Comparison of ENCODE assay signal across 30 mouse cellular contexts in the genomic region with DNA sequence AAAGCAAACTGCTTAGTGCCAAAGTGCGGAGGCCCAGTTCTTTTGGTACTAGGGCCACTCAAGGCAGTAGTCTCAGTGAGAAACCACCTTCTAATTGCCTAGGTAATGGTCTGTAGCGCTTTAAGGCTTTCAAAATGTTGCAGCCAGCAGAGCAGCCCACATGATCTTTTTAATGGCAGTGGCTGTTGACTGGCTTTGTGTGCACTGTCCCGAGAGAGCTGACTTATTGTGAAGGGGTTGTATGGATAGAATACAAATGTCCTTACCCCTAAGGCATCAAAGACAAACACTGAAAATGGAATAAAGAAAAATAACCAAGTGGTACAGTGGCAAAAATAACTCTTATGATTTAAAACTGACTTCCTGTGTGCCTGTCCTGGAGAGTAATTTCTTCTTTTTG.
DNase-seq lines count a peak whose midpoint lies in the region; ATAC-seq and TF ChIP-seq lines count a peak whose summit lies in the region.
"Had no signal": no experiment of that assay in that cellular context is flagged by ENCODE, and none has a peak within 500 bp of the region (broad histone marks: within the 10 kb centered on the region; RNA-seq: fewer than 3 reads in every experiment).

No protein-coding gene starts in this region.

- H3K27ac ChIP-seq in forebrain, embryonic 14.5 days (ENCODE audit: low read depth, low read length), result no peak overlapping the region
- H3K27ac ChIP-seq in forebrain, embryonic 12.5 days, result no peak overlapping the region
- H3K27ac ChIP-seq in midbrain, embryonic 13.5 days, result no peak overlapping the region
- H3K27ac ChIP-seq in midbrain, embryonic 11.5 days (ENCODE audit: low read depth, low read length), result no peak overlapping the region
- no peak overlapping the region for H3K27ac ChIP-seq in hindbrain, postnatal 0 days
- no peak overlapping the region for H3K27ac ChIP-seq in neural tube, embryonic 14.5 days (ENCODE audit: low read depth, low read length)
- H3K27ac ChIP-seq: embryonic facial prominence, embryonic 12.5 days; heart, adult 2 months; kidney, postnatal 0 days; limb, embryonic 12.5 days; liver, embryonic 15.5 days; stomach, postnatal 0 days had no signal

- H3K27me3 ChIP-seq in forebrain, embryonic 14.5 days (replicated peaks; ENCODE audit: control insufficient read depth, insufficient read depth, low read length), result no peaks in the 10 kb centered on the region
- no peaks in the 10 kb centered on the region for H3K27me3 ChIP-seq in forebrain, embryonic 12.5 days
- H3K27me3 ChIP-seq in midbrain, embryonic 13.5 days, result no peaks in the 10 kb centered on the region
- no peaks in the 10 kb centered on the region for H3K27me3 ChIP-seq in midbrain, embryonic 11.5 days (ENCODE audit: control insufficient read depth, insufficient read depth, low read length)
- H3K27me3 ChIP-seq in hindbrain, postnatal 0 days (ENCODE audit: insufficient read depth, low read length), result no peaks in the 10 kb centered on the region
- no peaks in the 10 kb centered on the region for H3K27me3 ChIP-seq in neural tube, embryonic 14.5 days (ENCODE audit: control insufficient read depth, insufficient read depth, low read length)
- H3K27me3 ChIP-seq: CH12.LX; embryonic facial prominence, embryonic 12.5 days; heart, embryonic 12.5 days; limb, embryonic 12.5 days; liver, embryonic 15.5 days had no signal

- H3K9ac ChIP-seq in forebrain, embryonic 14.5 days (ENCODE audit: low read length), result no peak overlapping the region
- H3K9ac ChIP-seq in forebrain, embryonic 12.5 days, result no peak overlapping the region
- H3K9ac ChIP-seq in midbrain, embryonic 13.5 days (replicated peaks), result no peak overlapping the region
- H3K9ac ChIP-seq in midbrain, embryonic 11.5 days (ENCODE audit: low read length), result no peak overlapping the region
- no peak overlapping the region for H3K9ac ChIP-seq in hindbrain, postnatal 0 days (replicated peaks; ENCODE audit: low read length)
- no peak overlapping the region for H3K9ac ChIP-seq in neural tube, embryonic 14.5 days (replicated peaks; ENCODE audit: low read depth, low read length)
- H3K9ac ChIP-seq: embryonic facial prominence, embryonic 12.5 days; heart, embryonic 12.5 days; limb, embryonic 12.5 days; liver, embryonic 15.5 days; lung, embryonic 14.5 days had no signal

- no peaks in the 10 kb centered on the region for H3K36me3 ChIP-seq in forebrain, embryonic 14.5 days (ENCODE audit: control insufficient read depth, insufficient read depth, low read length)
- H3K36me3 ChIP-seq in forebrain, embryonic 12.5 days (replicated peaks), result no peaks in the 10 kb centered on the region
- no peaks in the 10 kb centered on the region for H3K36me3 ChIP-seq in midbrain, embryonic 13.5 days
- no peaks in the 10 kb centered on the region for H3K36me3 ChIP-seq in midbrain, embryonic 11.5 days (ENCODE audit: control insufficient read depth, insufficient read depth, low read length)
- no peaks in the 10 kb centered on the region for H3K36me3 ChIP-seq in hindbrain, postnatal 0 days (ENCODE audit: insufficient read depth, low read length)
- no peaks in the 10 kb centered on the region for H3K36me3 ChIP-seq in neural tube, embryonic 14.5 days (ENCODE audit: control insufficient read depth, insufficient read depth, low read length)
- H3K36me3 ChIP-seq: embryonic facial prominence, embryonic 12.5 days; heart, embryonic 12.5 days; limb, embryonic 12.5 days; liver, embryonic 15.5 days had no signal

- H3K4me1 ChIP-seq in forebrain, embryonic 14.5 days (ENCODE audit: control insufficient read depth, insufficient read depth, low read length), result no peaks in the 10 kb centered on the region
- H3K4me1 ChIP-seq in forebrain, embryonic 12.5 days, result no peaks in the 10 kb centered on the region
- peaks cover 4% of the 10 kb centered on the region for H3K4me1 ChIP-seq in midbrain, embryonic 13.5 days (replicated peaks)
- no peaks in the 10 kb centered on the region for H3K4me1 ChIP-seq in midbrain, embryonic 11.5 days (ENCODE audit: control insufficient read depth, insufficient read depth, low read length)
- no peaks in the 10 kb centered on the region for H3K4me1 ChIP-seq in hindbrain, postnatal 0 days (ENCODE audit: insufficient read depth, low read length)
- H3K4me1 ChIP-seq in neural tube, embryonic 14.5 days (ENCODE audit: control insufficient read depth, insufficient read depth, low read length), result no peaks in the 10 kb centered on the region
- H3K4me1 ChIP-seq: embryonic facial prominence, embryonic 12.5 days; heart, embryonic 12.5 days; limb, embryonic 12.5 days; liver, embryonic 15.5 days had no signal

- WGBS in forebrain, embryonic 14.5 days, result 59% methylated on average over 3 of the region's 3 CpGs
- 62% methylated on average over 3 of the region's 3 CpGs for WGBS in forebrain, embryonic 12.5 days
- WGBS in midbrain, embryonic 13.5 days, result 53% methylated on average over 3 of the region's 3 CpGs
- WGBS in midbrain, embryonic 11.5 days, result 75% methylated on average over 3 of the region's 3 CpGs
- 50% methylated on average over 3 of the region's 3 CpGs for WGBS in hindbrain, postnatal 0 days
- 29% methylated on average over 3 of the region's 3 CpGs for WGBS in neural tube, embryonic 14.5 days

- no peak overlapping the region for H3K4me2 ChIP-seq in forebrain, embryonic 14.5 days (ENCODE audit: low read length)
- H3K4me2 ChIP-seq in forebrain, embryonic 12.5 days, result no peak overlapping the region
- H3K4me2 ChIP-seq in midbrain, embryonic 13.5 days (replicated peaks), result no peak overlapping the region
- H3K4me2 ChIP-seq in midbrain, embryonic 11.5 days, result no peak overlapping the region
- H3K4me2 ChIP-seq in hindbrain, postnatal 0 days (ENCODE audit: low read depth, low read length), result no peak overlapping the region
- H3K4me2 ChIP-seq in neural tube, embryonic 14.5 days (ENCODE audit: low read depth, low read length), result no peak overlapping the region
- H3K4me2 ChIP-seq: embryonic facial prominence, embryonic 12.5 days; heart, embryonic 12.5 days; limb, embryonic 12.5 days; liver, embryonic 15.5 days; lung, embryonic 14.5 days had no signal

- no peaks in the 10 kb centered on the region for H3K9me3 ChIP-seq in forebrain, embryonic 14.5 days (replicated peaks; ENCODE audit: control insufficient read depth, low read length)
- H3K9me3 ChIP-seq in forebrain, embryonic 12.5 days, result no peaks in the 10 kb centered on the region
- no peaks in the 10 kb centered on the region for H3K9me3 ChIP-seq in midbrain, embryonic 13.5 days
- H3K9me3 ChIP-seq in midbrain, embryonic 11.5 days (ENCODE audit: control insufficient read depth, low read length), result no peaks in the 10 kb centered on the region
- H3K9me3 ChIP-seq in hindbrain, postnatal 0 days (ENCODE audit: low read length), result no peaks in the 10 kb centered on the region
- no peaks in the 10 kb centered on the region for H3K9me3 ChIP-seq in neural tube, embryonic 14.5 days (ENCODE audit: control insufficient read depth, low read length)
- H3K9me3 ChIP-seq: embryonic facial prominence, embryonic 12.5 days; heart, embryonic 12.5 days; limb, embryonic 12.5 days; liver, embryonic 15.5 days had no signal

- no peak overlapping the region for H3K4me3 ChIP-seq in forebrain, embryonic 14.5 days (ENCODE audit: low read depth, low read length)
- H3K4me3 ChIP-seq in forebrain, embryonic 12.5 days (replicated peaks), result no peak overlapping the region
- no peak overlapping the region for H3K4me3 ChIP-seq in midbrain, embryonic 13.5 days (replicated peaks)
- no peak overlapping the region for H3K4me3 ChIP-seq in midbrain, embryonic 11.5 days (ENCODE audit: low read depth, low read length)
- no peak overlapping the region for H3K4me3 ChIP-seq in hindbrain, postnatal 0 days (ENCODE audit: low read length)
- H3K4me3 ChIP-seq in neural tube, embryonic 14.5 days (ENCODE audit: low read depth, low read length), result no peak overlapping the region
- H3K4me3 ChIP-seq: embryonic facial prominence, embryonic 12.5 days; heart, adult 2 months; heart, embryonic 12.5 days; limb, embryonic 12.5 days; liver, embryonic 15.5 days; myocyte had no signal

- DNase-seq in forebrain, embryonic 14.5 days (ENCODE audit: low spot score), result peak; percentile 10
- no peak for DNase-seq in midbrain, embryonic 11.5 days (ENCODE audit: low spot score, missing footprints)
- peak; percentile 47 for DNase-seq in hindbrain, postnatal 0 days (ENCODE audit: low spot score)
- DNase-seq in left cerebral cortex, postnatal 4 days, result no peak
- DNase-seq in urinary bladder, postnatal 10 days (ENCODE audit: low spot score), result no peak
- DNase-seq: adrenal gland, adult 8-10 months; cerebellum, adult 11 months; cerebellum, adult 9-11 months; embryo, embryonic 11 days; heart, adult 2 months; heart, postnatal 4 days; kidney, adult 2 months; kidney, postnatal 4 days; lung, embryonic 14.5 days; lung, postnatal 14 days; right cerebral cortex, postnatal 4 days; thymus, adult 2 months; thymus, postnatal 4 days had no signal

- intact Hi-C loops in left cerebral cortex, postnatal 4 days (cut with DNase I), result no loop called here

- ATAC-seq in forebrain, embryonic 14.5 days, result peak; percentile 29; the same call in 1 of the 2 replicates
- no peak for ATAC-seq in forebrain, embryonic 12.5 days (ENCODE audit: low FRiP score)
- ATAC-seq in midbrain, embryonic 13.5 days, result peak; percentile 74
- ATAC-seq in midbrain, embryonic 11.5 days (ENCODE audit: low FRiP score), result no peak; the same call in 1 of the 2 replicates
- 0 out of 2 replicates have a peak, but pooled peaks have one; percentile 71 for ATAC-seq in hindbrain, postnatal 0 days
- ATAC-seq in neural tube, embryonic 14.5 days (ENCODE audit: low read depth), result peak; percentile 85; the same call in 1 of the 2 replicates
- ATAC-seq: forebrain, embryonic 16.5 days had no signal

- TF ChIP-seq CTCF in hindbrain, postnatal 0 days (IDR thresholded peaks at IDR 0.05; ENCODE audit: low read depth), result no peak

Comparison
In these comparisons a context has a peak if more than half of its experiments do, and no peak if none do; other contexts are left out.
1. ATAC-seq: peak in forebrain, embryonic 14.5 days (single experiment), midbrain, embryonic 13.5 days (single experiment), hindbrain, postnatal 0 days (single experiment) and neural tube, embryonic 14.5 days (single experiment); none in forebrain, embryonic 12.5 days (single experiment) and midbrain, embryonic 11.5 days (single experiment).
2. DNase-seq: peak in forebrain, embryonic 14.5 days (single experiment) and hindbrain, postnatal 0 days (single experiment); none in midbrain, embryonic 11.5 days (single experiment), left cerebral cortex, postnatal 4 days (single experiment) and urinary bladder, postnatal 10 days (single experiment).